Mouse (Mus musculus) liver, embryonic 12.5 days (tissue): ENCODE results near the gene Dph5. TPM values are rescaled to one million over a fixed set of nuclear protein-coding genes. Genes with fewer than 3 reads are reported as not detected.
A peak's percentile ranks its signal among the peaks of the same experiment; 100 is the strongest.
"Not testable (repeated sequence)": the region's sequence is repeated elsewhere in the genome, so short reads cannot be mapped to it uniquely, and the experiment has no call there.

ENCODE experiments used
- ATAC-seq: fragments of 200-750 bp; cut with Nextera tagmentation; 2 replicates; pipeline ENCODE4 v1.8.0; 2017; ENCODE audit warnings: moderate number of reproducible peaks, mild to moderate bottlenecking, moderate library complexity
- H3K27ac ChIP-seq: fragments of 300-500 bp; sonication (generic); 2 replicates; pipeline ENCODE4 v1.5.1; 2016; ENCODE audit warnings: mild to moderate bottlenecking
- H3K27me3 ChIP-seq: fragments of 300-500 bp; sonication (generic); replicated peaks from 2 replicates; pipeline ENCODE4 v1.6.1; 2016; ENCODE audit warnings: mild to moderate bottlenecking, moderate library complexity
- H3K36me3 ChIP-seq: fragments of 300-500 bp; sonication (generic); 2 replicates; pipeline ENCODE4 v1.6.1; 2016; ENCODE audit warnings: mild to moderate bottlenecking, moderate library complexity
- H3K4me1 ChIP-seq: fragments of 300-500 bp; sonication (generic); 2 replicates; pipeline ENCODE4 v1.6.1; 2016
- H3K4me2 ChIP-seq: fragments of 300-500 bp; sonication (generic); 2 replicates; pipeline ENCODE4 v1.6.1; 2016; ENCODE audit warnings: mild to moderate bottlenecking, moderate library complexity
- H3K4me3 ChIP-seq: fragments of 300-500 bp; sonication (generic); 2 replicates; pipeline ENCODE4 v1.5.1; 2016; ENCODE audit warnings: mild to moderate bottlenecking, moderate library complexity
- H3K9ac ChIP-seq: fragments of 300-500 bp; sonication (generic); 2 replicates; pipeline ENCODE4 v1.6.1; 2016; ENCODE audit warnings: mild to moderate bottlenecking, moderate library complexity
- H3K9me3 ChIP-seq: fragments of 300-500 bp; sonication (generic); replicated peaks from 2 replicates; pipeline ENCODE4 v1.6.1; 2016; ENCODE audit warnings: mild to moderate bottlenecking, moderate library complexity
- WGBS: fragments of 180-500 bp; shearing (Covaris S2); methylation state at CpG from one replicate; pipeline ENCODE4 v1.1.7; 2016; ENCODE audit not compliant: insufficient replicate concordance; 5-methylcytosine and 5-hydroxymethylcytosine counted together
- polyA plus RNA-seq: library from polyadenylated mRNA; unstranded; fragments of >200 nt; fragmentation: Nextera tagmentation; extraction: Ambion mirVana; gene quantifications from 2 replicates; pipeline ENCODE4 v1.2.1, GENCODE M21; 2016

The Dph5 gene
- polyA plus RNA-seq, 1 experiment from 2014 or later: 32.1 TPM

GRCm38 (mm10) chr3:115898354-115898948 is 10.8 kb downstream of the Dph5 start:
- no peaks in the 10 kb centered on the region for H3K4me1 ChIP-seq
- H3K27me3 ChIP-seq: no peaks in the 10 kb centered on the region
- WGBS: 84% methylated on average over 3 of the region's 3 CpGs
- no peak overlapping the region for H3K4me2 ChIP-seq
- peaks cover 64% of the 10 kb centered on the region for H3K36me3 ChIP-seq
- no peak overlapping the region for H3K4me3 ChIP-seq
- no peaks in the 10 kb centered on the region for H3K9me3 ChIP-seq
- no peak overlapping the region for H3K27ac ChIP-seq
- H3K9ac ChIP-seq: no peak overlapping the region
- ATAC-seq: no peak

GRCm38 (mm10) chr3:115902301-115902956 is 14.8 kb downstream of the Dph5 start:
- Histone ChIP-seq H3K27me3 (no peaks in the 10 kb centered on the region), H3K9me3 (no peaks in the 10 kb centered on the region; the same call in 1 of the 2 replicates), H3K4me3 (no peak overlapping the region), H3K4me2 (no peak overlapping the region), H3K27ac (no peak overlapping the region), H3K36me3 (peaks cover 67% of the 10 kb centered on the region), H3K9ac (no peak overlapping the region), H3K4me1 (no peaks in the 10 kb centered on the region)
- 0 out of 2 replicates have a peak, but pooled peaks have one; percentile 42 for ATAC-seq
- WGBS: 58% methylated on average over 9 of the region's 9 CpGs

DNA sequence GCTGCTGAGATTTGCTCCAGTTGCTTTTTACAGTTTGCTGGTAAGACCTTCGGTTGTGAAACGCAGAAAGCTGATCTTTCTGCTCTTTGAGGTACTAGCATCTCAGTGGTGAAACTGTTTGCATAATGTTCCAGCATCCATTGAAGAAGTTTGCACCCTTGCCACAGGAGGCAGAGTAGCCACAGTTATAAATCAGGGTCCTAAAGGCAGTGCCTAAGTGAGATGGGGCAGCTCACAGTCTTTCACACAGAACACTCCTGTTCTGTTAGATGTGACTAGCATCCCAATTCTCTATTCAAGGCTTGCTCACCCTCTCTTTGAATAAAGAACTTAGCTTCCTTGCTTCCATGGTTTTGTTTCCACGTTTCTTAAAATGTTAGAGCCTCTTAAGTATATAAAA is 17.4 kb downstream of the Dph5 start:
- Histone ChIP-seq H3K4me2 (no peak overlapping the region), H3K27me3 (no peaks in the 10 kb centered on the region), H3K9ac (no peak overlapping the region), H3K27ac (no peak overlapping the region), H3K4me1 (no peaks in the 10 kb centered on the region), H3K9me3 (no peaks in the 10 kb centered on the region; the same call in 1 of the 2 replicates), H3K4me3 (no peak overlapping the region), H3K36me3 (peaks cover 59% of the 10 kb centered on the region)
- ATAC-seq: no peak
- WGBS: 83% methylated on average over 3 of the region's 3 CpGs

DNA sequence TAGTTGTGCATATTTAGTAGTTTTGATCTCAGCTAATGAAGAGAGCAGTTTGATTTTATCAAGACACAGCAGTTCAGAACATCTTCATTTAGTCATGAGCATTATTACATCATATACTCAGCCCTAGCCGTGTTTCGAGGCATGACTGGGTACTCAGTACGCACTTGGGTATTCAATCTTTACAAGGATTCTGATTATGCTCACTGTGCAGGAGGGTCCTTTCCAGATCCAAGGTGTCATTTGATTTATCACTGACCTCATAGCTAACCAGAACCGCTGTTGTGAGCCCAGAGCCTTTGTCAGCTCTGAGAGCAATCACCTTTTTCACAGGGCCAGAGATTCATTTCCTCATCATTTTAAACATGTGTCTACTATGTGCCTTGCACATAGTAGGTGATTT is 17.9 kb downstream of the Dph5 start:
- Histone ChIP-seq H3K36me3 (peaks cover 54% of the 10 kb centered on the region), H3K9ac (no peak overlapping the region), H3K27me3 (no peaks in the 10 kb centered on the region), H3K4me3 (no peak overlapping the region), H3K4me1 (no peaks in the 10 kb centered on the region), H3K9me3 (no peaks in the 10 kb centered on the region; the same call in 1 of the 2 replicates), H3K4me2 (no peak overlapping the region), H3K27ac (no peak overlapping the region)
- 88% methylated on average over 4 of the region's 4 CpGs for WGBS
- no peak for ATAC-seq

- not testable (repeated sequence) for H3K27ac ChIP-seq, H3K9me3 ChIP-seq, H3K4me1 ChIP-seq, H3K27me3 ChIP-seq, H3K9ac ChIP-seq, H3K4me3 ChIP-seq, ATAC-seq, H3K4me2 ChIP-seq
- peaks cover 41% of the 10 kb centered on the region for H3K36me3 ChIP-seq
- 88% methylated on average over 10 of the region's 11 CpGs for WGBS
These were observed 19.8 kb downstream of the Dph5 start for GRCm38 (mm10) chr3:115907406-115907805.

DNA sequence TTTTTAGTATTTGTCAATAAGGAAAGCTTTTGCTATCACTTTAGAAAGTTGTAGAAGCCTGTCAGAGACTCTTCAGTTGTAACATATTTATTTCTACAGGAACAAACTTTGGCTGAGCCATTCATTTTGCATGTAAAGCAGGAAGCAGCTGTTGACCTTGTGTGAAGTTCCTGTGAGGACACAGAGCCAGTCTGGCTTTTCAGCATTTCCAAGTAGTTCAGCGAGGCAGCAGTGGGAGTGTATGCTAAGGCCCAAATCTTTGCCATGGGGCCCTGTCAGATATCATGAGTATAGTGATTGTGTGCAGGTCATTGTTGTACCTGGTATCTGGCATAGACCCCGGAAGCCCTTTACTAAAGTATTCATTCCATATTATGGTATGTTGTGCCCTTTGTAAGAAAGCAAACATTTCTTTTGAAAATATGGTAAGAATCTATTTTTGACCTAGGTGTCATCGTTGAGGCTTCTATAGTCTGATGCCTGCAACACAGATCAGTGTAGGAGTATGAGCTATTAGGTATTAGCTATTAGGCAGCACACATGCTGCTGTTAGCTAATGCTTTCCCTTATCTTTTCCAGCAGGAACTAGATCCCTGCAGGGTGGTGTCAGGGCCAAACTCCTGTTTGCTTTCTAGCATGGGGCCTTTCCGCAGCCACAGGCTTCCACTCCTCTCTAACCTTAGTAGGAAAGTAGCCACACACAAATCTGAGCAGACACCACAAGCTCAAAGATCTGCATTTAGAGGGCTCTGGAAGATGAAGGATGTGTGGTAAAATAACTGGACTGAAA is 37.0 kb downstream of the Dph5 start:
- 70% methylated on average over 4 of the region's 4 CpGs for WGBS
- Histone ChIP-seq H3K27me3 (no peaks in the 10 kb centered on the region), H3K4me1 (no peaks in the 10 kb centered on the region), H3K9ac (no peak overlapping the region), H3K27ac (peak overlapping the region; percentile 49; the same call in 1 of the 2 replicates), H3K9me3 (no peaks in the 10 kb centered on the region), H3K36me3 (peaks cover 54% of the 10 kb centered on the region), H3K4me2 (no peak overlapping the region), H3K4me3 (no peak overlapping the region)
- peak; percentile 79 for ATAC-seq

GRCm38 (mm10) chr3:115926531-115926930 is 38.9 kb downstream of the Dph5 start:
- no peaks in the 10 kb centered on the region for H3K27me3 ChIP-seq
- 84% methylated on average over 8 of the region's 8 CpGs for WGBS
- ATAC-seq: no peak
- H3K4me1 ChIP-seq: no peaks in the 10 kb centered on the region
- no peaks in the 10 kb centered on the region for H3K9me3 ChIP-seq
- no peak overlapping the region for H3K4me3 ChIP-seq
- no peak overlapping the region for H3K27ac ChIP-seq
- H3K36me3 ChIP-seq: peaks cover 60% of the 10 kb centered on the region
- H3K4me2 ChIP-seq: no peak overlapping the region
- H3K9ac ChIP-seq: no peak overlapping the region

GRCm38 (mm10) chr3:115931701-115932100 is 44.1 kb downstream of the Dph5 start:
- no peak overlapping the region for H3K4me3 ChIP-seq
- H3K4me2 ChIP-seq: no peak overlapping the region
- no peaks in the 10 kb centered on the region for H3K4me1 ChIP-seq
- ATAC-seq: no peak
- no peaks in the 10 kb centered on the region for H3K27me3 ChIP-seq
- no peak overlapping the region for H3K27ac ChIP-seq
- no peaks in the 10 kb centered on the region for H3K9me3 ChIP-seq
- 82% methylated on average over 6 of the region's 6 CpGs for WGBS
- no peak overlapping the region for H3K9ac ChIP-seq
- peaks cover 51% of the 10 kb centered on the region for H3K36me3 ChIP-seq

- Histone ChIP-seq H3K4me3 (no peak overlapping the region), H3K9ac (no peak overlapping the region), H3K27me3 (no peaks in the 10 kb centered on the region), H3K4me1 (no peaks in the 10 kb centered on the region), H3K4me2 (no peak overlapping the region), H3K9me3 (no peaks in the 10 kb centered on the region), H3K27ac (no peak overlapping the region), H3K36me3 (peaks cover 36% of the 10 kb centered on the region)
- ATAC-seq: no peak
- 85% methylated on average over 18 of the region's 18 CpGs for WGBS
These were observed 45.9 kb downstream of the Dph5 start for GRCm38 (mm10) chr3:115933293-115934186.

- Histone ChIP-seq H3K4me1 (no peaks in the 10 kb centered on the region), H3K36me3 (peaks cover 40% of the 10 kb centered on the region), H3K27me3 (no peaks in the 10 kb centered on the region), H3K27ac (no peak overlapping the region), H3K4me3 (no peak overlapping the region), H3K9ac (no peak overlapping the region), H3K9me3 (no peaks in the 10 kb centered on the region), H3K4me2 (no peak overlapping the region)
- ATAC-seq: 0 out of 2 replicates have a peak, but pooled peaks have one; percentile 55
- 38% methylated on average over 4 of the region's 4 CpGs for WGBS
These were observed 49.3 kb downstream of the Dph5 start for GRCm38 (mm10) chr3:115936734-115937599.

DNA sequence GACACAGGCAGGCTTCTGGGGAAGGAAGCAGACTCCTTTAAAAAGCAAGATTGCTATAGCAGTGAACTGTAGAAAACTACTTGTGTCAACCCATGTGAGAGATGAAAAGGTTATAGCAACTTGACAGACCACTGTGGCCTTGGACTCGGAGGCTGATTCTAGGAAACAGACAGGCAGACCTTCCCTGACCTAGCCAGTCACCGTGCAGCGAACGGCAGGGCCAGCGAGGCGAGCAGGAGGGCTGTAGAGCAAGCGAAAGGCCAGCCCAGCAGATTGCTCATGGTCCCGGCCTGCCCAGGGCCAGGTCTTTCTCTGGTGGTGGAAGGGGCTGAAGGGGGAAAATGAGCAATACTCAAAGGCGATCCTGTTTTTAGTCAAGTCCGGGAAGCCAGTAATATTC is 50.2 kb downstream of the Dph5 start:
- no peak for ATAC-seq
- H3K9me3 ChIP-seq: no peaks in the 10 kb centered on the region
- no peak overlapping the region for H3K9ac ChIP-seq
- no peak overlapping the region for H3K4me2 ChIP-seq
- H3K4me3 ChIP-seq: no peak overlapping the region
- H3K36me3 ChIP-seq: peaks cover 38% of the 10 kb centered on the region
- no peaks in the 10 kb centered on the region for H3K27me3 ChIP-seq
- no peak overlapping the region for H3K27ac ChIP-seq
- 80% methylated on average over 10 of the region's 10 CpGs for WGBS
- H3K4me1 ChIP-seq: no peaks in the 10 kb centered on the region
